Mouse (Mus musculus) limb, embryonic 14.5 days (tissue): ENCODE data around the gene Egfr. TPM values are rescaled to one million over a fixed set of nuclear protein-coding genes. Genes with fewer than 3 reads are reported as not detected.

ENCODE experiments used
- ATAC-seq: fragments of 200-750 bp; cut with Nextera tagmentation; 2 replicates; pipeline ENCODE4 v1.8.0; 2017; ENCODE audit warnings: low read depth, moderate number of reproducible peaks, moderate TSS enrichment; ENCODE audit not compliant: low FRiP score
- DNase-seq: peaks from one replicate; pipeline ENCODE4 v3.0.0-alpha.2; 2015; ENCODE audit warnings: low spot score
- H3K27ac ChIP-seq: fragments of 300-500 bp; sonication (generic); replicated peaks from 2 replicates; pipeline ENCODE4 v1.5.1; 2014; ENCODE audit warnings: low read depth, mild to moderate bottlenecking, low read length, moderate library complexity, mixed read lengths
- H3K27me3 ChIP-seq: fragments of 300-500 bp; sonication (generic); 2 replicates; pipeline ENCODE4 v1.6.1; 2014; ENCODE audit warnings: low read length, mixed read lengths; ENCODE audit not compliant: control insufficient read depth, insufficient read depth
- H3K36me3 ChIP-seq: fragments of 300-500 bp; sonication (generic); 2 replicates; pipeline ENCODE4 v1.6.1; 2014; ENCODE audit warnings: mild to moderate bottlenecking, low read length, moderate library complexity, mixed read lengths; ENCODE audit not compliant: control insufficient read depth, insufficient read depth
- H3K4me1 ChIP-seq: fragments of 300-500 bp; sonication (generic); 2 replicates; pipeline ENCODE4 v1.6.1; 2014; ENCODE audit warnings: antibody characterized with exemption, low read length, mixed read lengths; ENCODE audit not compliant: control insufficient read depth, insufficient read depth
- H3K4me2 ChIP-seq: fragments of 300-500 bp; sonication (generic); replicated peaks from 2 replicates; pipeline ENCODE4 v1.6.1; 2014; ENCODE audit warnings: low read depth, mild to moderate bottlenecking, low read length, moderate library complexity; ENCODE audit not compliant: severe bottlenecking
- H3K4me3 ChIP-seq: fragments of 300-500 bp; sonication (generic); replicated peaks from 2 replicates; pipeline ENCODE4 v1.5.1; 2014; ENCODE audit warnings: low read length
- H3K9ac ChIP-seq: fragments of 300-500 bp; sonication (generic); 2 replicates; pipeline ENCODE4 v1.6.1; 2014; ENCODE audit warnings: mild to moderate bottlenecking, low read depth, low read length, moderate library complexity; ENCODE audit not compliant: severe bottlenecking
- H3K9me3 ChIP-seq: fragments of 300-500 bp; sonication (generic); 2 replicates; pipeline ENCODE4 v1.6.1; 2016; ENCODE audit warnings: low read length; ENCODE audit not compliant: control insufficient read depth
- POLR2A ChIP-seq: fragments of 200-500 bp; IDR thresholded peaks from 2 replicates; pipeline ENCODE4 v1.8.0; 2012; ENCODE audit warnings: inconsistent platforms, mild to moderate bottlenecking, moderate library complexity, borderline replicate concordance; ENCODE audit not compliant: insufficient read depth, insufficient read length; ENCODE audit errors: extremely low read depth
- WGBS: fragments of 180-500 bp; shearing (Covaris S2); extraction: QIAGEN DNeasy Blood & Tissue Kit; methylation state at CpG from one replicate; pipeline ENCODE4 v1.1.7; 2014; 5-methylcytosine and 5-hydroxymethylcytosine counted together
- polyA plus RNA-seq, 2 experiments: library from polyadenylated mRNA; depleted of rRNA in 1 of 2; stranded (reverse) in 1 of 2; unstranded in 1 of 2; fragments of >200 nt; fragmentation: Nextera tagmentation in 1 of 2; extraction: Ambion mirVana in 1 of 2; gene quantifications; 2 replicates each; pipeline versions ENCODE4 v1.2.1 to v1.2.3; 2012 to 2014

Egfr gene
- polyA plus RNA-seq, 2 experiments, result 19.8 to 35.8 TPM

DNA sequence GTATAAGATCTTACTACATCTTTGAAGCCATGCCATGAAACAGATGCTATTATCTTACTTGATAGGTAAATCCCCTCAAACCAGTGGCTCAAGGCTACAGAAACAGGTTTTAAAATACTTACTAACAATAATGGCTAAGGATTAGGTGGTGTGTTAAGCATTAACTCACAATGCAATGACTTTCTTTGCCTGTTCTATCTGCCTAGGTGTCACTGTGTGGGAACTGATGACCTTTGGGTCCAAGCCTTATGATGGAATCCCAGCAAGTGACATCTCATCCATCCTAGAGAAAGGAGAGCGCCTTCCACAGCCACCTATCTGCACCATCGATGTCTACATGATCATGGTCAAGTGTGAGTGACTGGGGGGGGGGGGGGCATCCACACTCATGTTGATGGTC is 154.5 kb downstream of the Egfr start:
- ATAC-seq (no peak), DNase-seq (no peak)
- H3K4me1 ChIP-seq, result peaks cover 13% of the 10 kb centered on the region
- H3K9ac ChIP-seq, result no peak overlapping the region
- peaks cover 40% of the 10 kb centered on the region for H3K36me3 ChIP-seq
- no peaks in the 10 kb centered on the region for H3K9me3 ChIP-seq
- no peak overlapping the region for H3K4me2 ChIP-seq
- 81% methylated on average over 2 of the region's 2 CpGs for WGBS
- H3K27ac ChIP-seq, result no peak overlapping the region
- H3K4me3 ChIP-seq, result no peak overlapping the region
- H3K27me3 ChIP-seq, result no peaks in the 10 kb centered on the region
- TF ChIP-seq POLR2A, result no peak

DNA sequence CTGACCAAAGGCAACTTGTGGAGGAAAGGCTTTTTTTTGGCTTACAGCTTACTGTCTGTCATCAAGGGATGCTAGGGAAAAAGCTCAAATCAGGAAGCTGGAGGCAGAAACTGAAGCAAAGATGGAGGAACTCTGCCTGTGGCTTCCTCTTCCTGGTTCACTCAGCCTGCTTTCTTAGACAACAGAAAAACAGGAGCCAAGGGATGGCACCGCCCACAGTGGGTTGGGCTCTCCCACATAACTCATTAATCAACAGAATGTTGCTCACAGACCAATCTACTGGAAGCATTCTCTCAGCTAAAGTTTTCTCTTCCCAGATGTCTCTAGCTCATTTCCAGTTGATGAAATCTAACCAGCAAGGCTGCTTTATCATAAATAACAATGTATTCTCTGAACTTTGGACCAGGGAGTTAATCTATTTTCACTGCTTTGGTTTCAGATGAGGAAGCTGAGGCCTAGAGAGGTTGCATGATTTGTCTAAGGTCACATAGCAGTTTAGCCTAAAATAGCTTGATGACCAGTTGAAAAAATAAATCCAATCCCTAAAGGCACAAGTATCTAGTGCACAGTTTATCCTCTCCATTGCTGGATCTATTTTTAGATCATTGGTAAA is 155.6 kb downstream of the Egfr start:
- ATAC-seq, result no peak
- TF ChIP-seq POLR2A, result no peak

DNA sequence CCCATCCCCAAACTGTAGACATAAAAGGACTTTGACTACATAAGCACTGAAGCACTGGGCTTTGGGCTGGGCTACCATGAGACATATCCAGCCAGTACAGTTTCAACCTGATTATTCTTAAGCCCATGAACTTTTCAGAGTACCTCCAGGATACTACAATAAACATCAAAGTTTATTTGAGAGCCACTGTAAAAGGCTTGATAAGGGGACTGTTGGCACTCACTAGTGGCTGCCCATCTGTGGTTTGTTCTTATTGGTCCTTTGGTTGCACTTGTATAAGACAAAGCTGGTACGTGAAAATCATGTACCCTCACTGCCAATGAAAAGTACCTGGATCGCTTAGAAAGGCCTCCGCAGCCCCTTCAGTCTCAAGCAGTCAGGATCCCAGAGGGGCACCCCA is 162.8 kb downstream of the Egfr start:
- Histone ChIP-seq H3K9me3 (no peaks in the 10 kb centered on the region), H3K9ac (no peak overlapping the region), H3K27me3 (no peaks in the 10 kb centered on the region), H3K4me3 (no peak overlapping the region), H3K4me2 (no peak overlapping the region), H3K4me1 (no peaks in the 10 kb centered on the region), H3K27ac (no peak overlapping the region), H3K36me3 (peaks cover 22% of the 10 kb centered on the region; the same call in 1 of the 2 replicates)
- ATAC-seq (no peak), DNase-seq (no peak)
- no peak for TF ChIP-seq POLR2A
- 65% methylated on average over 3 of the region's 3 CpGs for WGBS

More for the DNA sequence above, 155.6 kb downstream of the Egfr start:
- Histone ChIP-seq H3K36me3 (peaks cover 44% of the 10 kb centered on the region), H3K4me3 (no peak overlapping the region), H3K4me1 (peaks cover 12% of the 10 kb centered on the region), H3K27ac (no peak overlapping the region), H3K9me3 (no peaks in the 10 kb centered on the region), H3K4me2 (no peak overlapping the region), H3K9ac (no peak overlapping the region), H3K27me3 (no peaks in the 10 kb centered on the region)
- WGBS, result 78% methylated on average over 1 of the region's 1 CpGs
- DNase-seq, result no peak

DNA sequence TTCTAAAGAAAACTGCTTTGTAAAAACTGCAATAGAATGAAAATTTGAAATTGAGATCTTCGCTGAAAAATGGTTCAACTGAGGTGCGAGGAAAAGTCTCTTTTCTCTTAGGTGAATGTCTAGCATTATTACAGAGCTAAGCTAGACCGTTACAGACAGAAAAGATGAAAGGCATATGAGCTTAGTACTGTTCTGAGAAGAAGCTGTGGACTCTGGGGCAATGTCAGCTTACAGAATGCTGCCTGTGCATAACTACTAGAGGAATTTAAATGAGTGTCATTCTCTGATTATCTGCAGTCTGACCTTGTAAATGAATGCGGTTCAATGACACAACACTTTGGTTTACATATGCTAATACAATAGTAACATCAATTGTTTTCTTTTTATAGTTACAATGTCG is 163.8 kb downstream of the Egfr start:
- no peak for ATAC-seq
- H3K9ac ChIP-seq, result no peak overlapping the region
- H3K4me2 ChIP-seq, result no peak overlapping the region
- TF ChIP-seq POLR2A, result no peak
- H3K36me3 ChIP-seq, result peaks cover 13% of the 10 kb centered on the region; the same call in 1 of the 2 replicates
- H3K4me3 ChIP-seq, result no peak overlapping the region
- no peak for DNase-seq
- H3K27me3 ChIP-seq, result no peaks in the 10 kb centered on the region
- no peaks in the 10 kb centered on the region for H3K9me3 ChIP-seq
- no peaks in the 10 kb centered on the region for H3K4me1 ChIP-seq
- WGBS, result 81% methylated on average over 5 of the region's 5 CpGs
- H3K27ac ChIP-seq, result no peak overlapping the region

DNA sequence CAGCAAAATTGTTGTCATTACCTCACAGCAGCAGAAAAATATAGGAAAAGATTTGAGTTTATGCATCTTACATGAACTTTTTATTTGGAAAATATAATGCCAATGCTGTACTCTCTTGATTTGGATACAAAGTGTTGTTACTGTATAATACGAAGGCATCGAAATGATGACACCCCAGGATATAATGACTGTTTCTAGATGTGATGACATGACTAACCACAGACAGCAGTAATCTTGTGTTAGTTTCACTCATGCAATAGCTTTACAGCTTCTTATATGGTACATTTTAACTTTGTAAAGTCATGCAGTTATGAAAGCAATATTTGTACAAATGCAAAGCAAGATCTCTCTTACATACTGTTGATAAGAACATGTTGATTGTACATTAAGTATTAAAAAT is 165.5 kb downstream of the Egfr start:
- no peaks in the 10 kb centered on the region for H3K4me1 ChIP-seq
- no peaks in the 10 kb centered on the region for H3K27me3 ChIP-seq
- no peak for DNase-seq
- H3K4me3 ChIP-seq, result no peak overlapping the region
- WGBS, result 93% methylated on average over 2 of the region's 2 CpGs
- no peak for ATAC-seq
- TF ChIP-seq POLR2A, result no peak
- H3K9me3 ChIP-seq, result no peaks in the 10 kb centered on the region
- no peak overlapping the region for H3K27ac ChIP-seq
- H3K4me2 ChIP-seq, result no peak overlapping the region
- 0 out of 2 replicates have a peak, but pooled peaks cover 6% of the 10 kb centered on the region for H3K36me3 ChIP-seq
- no peak overlapping the region for H3K9ac ChIP-seq
